ENCODE assay signal across 12 mouse cellular contexts in the genomic region with DNA sequence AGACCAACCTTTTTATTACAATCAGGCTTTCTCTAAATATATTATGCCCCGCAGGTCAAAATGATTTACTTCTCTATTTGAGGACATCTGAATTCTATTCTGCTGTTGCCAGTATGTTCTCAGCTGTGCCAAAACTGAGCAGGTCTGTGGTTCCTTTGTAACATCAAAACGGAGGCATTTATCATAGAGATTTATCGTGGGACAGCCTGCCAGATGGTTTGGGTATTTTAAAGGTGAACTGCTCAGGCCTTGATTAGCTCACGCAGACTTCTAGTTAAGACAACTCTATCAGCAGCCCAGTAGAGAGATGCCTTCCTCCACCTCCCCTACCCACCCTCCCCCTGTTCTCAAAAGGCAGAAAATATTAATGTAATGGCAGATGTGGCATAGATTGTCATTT.
DNase-seq lines count a peak whose midpoint lies in the region; ATAC-seq and TF ChIP-seq lines count a peak whose summit lies in the region.
"Had no signal": no experiment of that assay in that cellular context is flagged by ENCODE, and none has a peak within 500 bp of the region (broad histone marks: within the 10 kb centered on the region; RNA-seq: fewer than 3 reads in every experiment).

No protein-coding gene starts in this region.

- no peak overlapping the region for H3K9ac ChIP-seq in hindbrain, embryonic 12.5 days
- H3K9ac ChIP-seq in midbrain, postnatal 0 days (replicated peaks; ENCODE audit: low read length, poor library complexity, severe bottlenecking) = no peak overlapping the region
- H3K9ac ChIP-seq: forebrain, embryonic 12.5 days had no signal

- no peaks in the 10 kb centered on the region for H3K9me3 ChIP-seq in hindbrain, embryonic 12.5 days (replicated peaks)
- H3K9me3 ChIP-seq in midbrain, postnatal 0 days (ENCODE audit: low read length) = no peaks in the 10 kb centered on the region
- H3K9me3 ChIP-seq in forebrain, embryonic 10.5 days = no peaks in the 10 kb centered on the region
- H3K9me3 ChIP-seq: forebrain, embryonic 12.5 days had no signal

- no peak overlapping the region for H3K4me3 ChIP-seq in hindbrain, embryonic 12.5 days
- H3K4me3 ChIP-seq in midbrain, postnatal 0 days (ENCODE audit: low read depth, low read length) = no peak overlapping the region
- no peak overlapping the region for H3K4me3 ChIP-seq in forebrain, embryonic 10.5 days
- H3K4me3 ChIP-seq: forebrain, embryonic 12.5 days had no signal

- H3K27me3 ChIP-seq in hindbrain, embryonic 12.5 days = no peaks in the 10 kb centered on the region
- H3K27me3 ChIP-seq in midbrain, postnatal 0 days (ENCODE audit: insufficient read depth, low read length) = 0 out of 2 replicates have a peak, but pooled peaks cover 3% of the 10 kb centered on the region
- 0 out of 2 replicates have a peak, but pooled peaks cover 4% of the 10 kb centered on the region for H3K27me3 ChIP-seq in forebrain, embryonic 10.5 days (ENCODE audit: poor library complexity, severe bottlenecking)

- TF ChIP-seq CTCF in midbrain, postnatal 0 days (IDR thresholded peaks at IDR 0.05) = no peak

- no peaks in the 10 kb centered on the region for H3K36me3 ChIP-seq in hindbrain, embryonic 12.5 days
- H3K36me3 ChIP-seq in midbrain, postnatal 0 days (ENCODE audit: insufficient read depth, low read length) = no peaks in the 10 kb centered on the region
- no peaks in the 10 kb centered on the region for H3K36me3 ChIP-seq in forebrain, embryonic 10.5 days (replicated peaks)
- H3K36me3 ChIP-seq: forebrain, embryonic 12.5 days had no signal

- peak overlapping the region; percentile 9; the same call in 1 of the 2 replicates for H3K27ac ChIP-seq in hindbrain, embryonic 12.5 days
- H3K27ac ChIP-seq in midbrain, postnatal 0 days (ENCODE audit: low read depth, low read length) = peak overlapping the region; percentile 3; the same call in 1 of the 2 replicates
- no peak overlapping the region for H3K27ac ChIP-seq in forebrain, embryonic 10.5 days
- H3K27ac ChIP-seq: forebrain, embryonic 12.5 days had no signal

- H3K4me1 ChIP-seq in hindbrain, embryonic 12.5 days = peaks cover 17% of the 10 kb centered on the region
- peaks cover 5% of the 10 kb centered on the region; the same call in 1 of the 2 replicates for H3K4me1 ChIP-seq in midbrain, postnatal 0 days (ENCODE audit: insufficient read depth, low read length)
- H3K4me1 ChIP-seq in forebrain, embryonic 10.5 days = peaks cover 20% of the 10 kb centered on the region

- ATAC-seq in hindbrain, embryonic 12.5 days (ENCODE audit: low FRiP score) = peak; percentile 41; the same call in 1 of the 2 replicates
- ATAC-seq in midbrain, postnatal 0 days (ENCODE audit: low FRiP score) = 0 out of 2 replicates have a peak, but pooled peaks have one; percentile 38
- no peak for ATAC-seq in megakaryocyte progenitor cell, adult 5-6 weeks (replicated peaks; ENCODE audit: poor library complexity)
- ATAC-seq in activated CD4-positive, CD25-positive, alpha-beta regulatory T cell, adult 4 months = no peak
- ATAC-seq: CD4-positive, CD25-positive, alpha-beta regulatory T cell, adult 4 months had no signal

- intact Hi-C loops in heart, postnatal 10 days (cut with DNase I) = no loop called here

- DNase-seq in heart, adult 11 months = peak; percentile 58
- no peak for DNase-seq in heart, postnatal 10 days
- DNase-seq in adrenal gland, postnatal 14 days = peak; percentile 35
- DNase-seq in midbrain, postnatal 0 days (ENCODE audit: low spot score) = peak; percentile 63
- no peak for DNase-seq in forebrain, embryonic 10.5 days (ENCODE audit: extremely low spot score, low spot score)
- DNase-seq: lung, adult 18-20 months; right cerebral cortex, postnatal 25 days had no signal

- WGBS in hindbrain, embryonic 12.5 days = 61% methylated on average over 4 of the region's 4 CpGs
- WGBS in midbrain, postnatal 0 days = 46% methylated on average over 4 of the region's 4 CpGs
- WGBS in forebrain, embryonic 10.5 days = 77% methylated on average over 4 of the region's 4 CpGs

- no peak overlapping the region for H3K4me2 ChIP-seq in hindbrain, embryonic 12.5 days (replicated peaks)
- H3K4me2 ChIP-seq in midbrain, postnatal 0 days (ENCODE audit: low read depth, low read length, poor library complexity, severe bottlenecking) = no peak overlapping the region
- H3K4me2 ChIP-seq: forebrain, embryonic 12.5 days had no signal

Comparison
In these comparisons a context has a peak if more than half of its experiments do, and no peak if none do; other contexts are left out.
1. DNase-seq: peak in heart, adult 11 months (single experiment), adrenal gland, postnatal 14 days (single experiment) and midbrain, postnatal 0 days (single experiment); none in heart, postnatal 10 days (0 of 2) and forebrain, embryonic 10.5 days (single experiment).
2. ATAC-seq: peak in hindbrain, embryonic 12.5 days (single experiment) and midbrain, postnatal 0 days (single experiment); none in megakaryocyte progenitor cell, adult 5-6 weeks (single experiment) and activated CD4-positive, CD25-positive, alpha-beta regulatory T cell, adult 4 months (single experiment).